Mouse (Mus musculus) MEL (cell line): ENCODE results near the gene Tcf19.

ENCODE experiments used
- BHLHE40 ChIP-seq: IDR thresholded peaks from 2 replicates; pipeline ENCODE4 v1.6.1; 2012; ENCODE audit warnings: low read depth, mild to moderate bottlenecking, inconsistent platforms, low read length, improper control_type of control experiment, borderline replicate concordance
- CHD1 ChIP-seq: IDR thresholded peaks from 2 replicates; pipeline ENCODE4 v1.6.1; 2012; ENCODE audit warnings: low read depth, mild to moderate bottlenecking, inconsistent platforms, low read length, improper control_type of control experiment
- CTCF ChIP-seq, 3 experiments: IDR thresholded peaks in 2 of 3; conservative IDR thresholded peaks in 1 of 3; 2 replicates each; pipeline ENCODE4 v1.5.1; 2011 to 2012; ENCODE audit warnings: low read length in 3 of 3, low read depth in 2 of 3, mild to moderate bottlenecking in 2 of 3, improper control_type of control experiment in 1 of 3, inconsistent platforms in 1 of 3, mixed read lengths in 1 of 3, moderate library complexity in 1 of 3; ENCODE audit not compliant: control insufficient read depth in 1 of 3, insufficient read depth in 1 of 3, poor library complexity in 1 of 3, severe bottlenecking in 1 of 3
- EP300 ChIP-seq, 2 experiments: IDR thresholded peaks; 2 replicates each; pipeline ENCODE4 v1.6.1; 2011; ENCODE audit warnings: improper control_type of control experiment in 2 of 2, low read length in 2 of 2, low read depth in 1 of 2, mild to moderate bottlenecking in 1 of 2
- GATA1 ChIP-seq: IDR thresholded peaks from 2 replicates; pipeline ENCODE4 v1.6.1; 2011; ENCODE audit warnings: low read depth, low read length, improper control_type of control experiment
- HCFC1 ChIP-seq: IDR thresholded peaks from 2 replicates; pipeline ENCODE4 v1.6.1; 2012; ENCODE audit warnings: low read depth, mild to moderate bottlenecking, inconsistent platforms, low read length, improper control_type of control experiment, moderate library complexity
- MAFK ChIP-seq: IDR thresholded peaks from 2 replicates; pipeline ENCODE4 v1.6.1; 2011; ENCODE audit warnings: low read depth, mild to moderate bottlenecking, low read length, improper control_type of control experiment, borderline replicate concordance
- MEF2A ChIP-seq: IDR thresholded peaks from 2 replicates; pipeline ENCODE4 v1.6.1; 2014; ENCODE audit warnings: low read depth, mild to moderate bottlenecking, inconsistent platforms, low read length, improper control_type of control experiment; ENCODE audit not compliant: poor library complexity, insufficient replicate concordance, severe bottlenecking; ENCODE audit errors: extremely low read depth
- NELFE ChIP-seq: IDR thresholded peaks from 2 replicates; pipeline ENCODE4 v1.6.1; 2011; ENCODE audit warnings: low read depth, low read length, improper control_type of control experiment
- NRF1 ChIP-seq: IDR thresholded peaks from 2 replicates; pipeline ENCODE4 v1.6.1; 2014; ENCODE audit warnings: low read depth, mild to moderate bottlenecking, inconsistent platforms, low read length, improper control_type of control experiment, moderate library complexity; ENCODE audit not compliant: poor library complexity, insufficient read depth, severe bottlenecking
- TCF12 ChIP-seq: IDR thresholded peaks from 2 replicates; pipeline ENCODE4 v1.6.1; 2014; ENCODE audit warnings: low read depth, mild to moderate bottlenecking, inconsistent platforms, low read length, improper control_type of control experiment, moderate library complexity
- USF1 ChIP-seq: IDR thresholded peaks from 2 replicates; pipeline ENCODE4 v1.6.1; 2014; ENCODE audit warnings: low read depth, mild to moderate bottlenecking, inconsistent platforms, low read length, improper control_type of control experiment, moderate library complexity
- ZNF384 ChIP-seq: IDR thresholded peaks from 2 replicates; pipeline ENCODE4 v1.6.1; 2012; ENCODE audit warnings: low read depth, mild to moderate bottlenecking, inconsistent platforms, low read length, improper control_type of control experiment

GRCm38 (mm10) chr17:35532360-35532759 is 15.7 kb upstream of the Tcf19 start:
- TF ChIP-seq GATA1: no peak
- no peak for TF ChIP-seq EP300 (IDR thresholded peaks at IDR 0.05; ENCODE audit: low read depth in 1 of 2, low read length in 2 of 2)
- no peak for TF ChIP-seq TCF12
- no peak for TF ChIP-seq CTCF (IDR thresholded peaks at IDR 0.05 in 2 of 3, conservative IDR thresholded peaks at IDR 0.05 in 1 of 3; ENCODE audit: control insufficient read depth in 1 of 3, insufficient read depth in 1 of 3, low read depth in 2 of 3, low read length in 3 of 3, poor library complexity in 1 of 3, severe bottlenecking in 1 of 3)
- TF ChIP-seq ZNF384: no peak
- TF ChIP-seq BHLHE40: no peak
- no peak for TF ChIP-seq CHD1
- no peak for TF ChIP-seq NRF1
- no peak for TF ChIP-seq MAFK
- no peak for TF ChIP-seq USF1
- TF ChIP-seq HCFC1: no peak
- no peak for TF ChIP-seq NELFE
- no peak for TF ChIP-seq MEF2A
